Mouse (Mus musculus): ENCODE data around the gene Rhbdd3. TPM values are rescaled to one million over a fixed set of nuclear protein-coding genes. Genes with fewer than 3 reads are reported as not detected.

Rhbdd3 gene
- polyA plus RNA-seq, 2 experiments from 2014 or later: 2.7 to 3.7 TPM

- ATAC-seq: no peak
Measured at GRCm38 (mm10) chr11:5129035-5129480, 30.3 kb downstream of the Rhbdd3 start.

GRCm38 (mm10) chr11:5130111-5130665, 31.5 kb downstream of the Rhbdd3 start:
- no peak for ATAC-seq

GRCm38 (mm10) chr11:5132751-5133150, 34.0 kb downstream of the Rhbdd3 start:
- ATAC-seq: no peak

GRCm38 (mm10) chr11:5135914-5136313, 37.2 kb downstream of the Rhbdd3 start:
- no peak for ATAC-seq

- ATAC-seq: no peak
Measured at GRCm38 (mm10) chr11:5138642-5139041, 39.9 kb downstream of the Rhbdd3 start.

- no peak for ATAC-seq
Measured at GRCm38 (mm10) chr11:5139372-5139771, 40.6 kb downstream of the Rhbdd3 start.

GRCm38 (mm10) chr11:5140619-5141018, 41.9 kb downstream of the Rhbdd3 start:
- ATAC-seq: no peak

GRCm38 (mm10) chr11:5141252-5141651, 42.5 kb downstream of the Rhbdd3 start:
- ATAC-seq: no peak

- ATAC-seq: no peak
Measured at GRCm38 (mm10) chr11:5141965-5142364, 43.2 kb downstream of the Rhbdd3 start.

GRCm38 (mm10) chr11:5145600-5145999, 46.9 kb downstream of the Rhbdd3 start:
- ATAC-seq: no peak

- no peak for ATAC-seq
Measured at GRCm38 (mm10) chr11:5149249-5149648, 50.5 kb downstream of the Rhbdd3 start.

- ATAC-seq: no peak
Measured at GRCm38 (mm10) chr11:5149955-5150354, 51.2 kb downstream of the Rhbdd3 start.

GRCm38 (mm10) chr11:5150416-5151246, 51.9 kb downstream of the Rhbdd3 start:
- no peak for ATAC-seq

GRCm38 (mm10) chr11:5151247-5151630, 52.5 kb downstream of the Rhbdd3 start:
- ATAC-seq: no peak

GRCm38 (mm10) chr11:5151680-5152337, 53.1 kb downstream of the Rhbdd3 start, which contains the start of gene Emid1:
TSS of gene Emid1 (minus strand) at chr11:5152257.
- ATAC-seq: peak; percentile 58

- no peak for ATAC-seq
Measured at GRCm38 (mm10) chr11:5154961-5155805, 56.5 kb downstream of the Rhbdd3 start.

Other genes with a start within 250 kb of the Rhbdd3 start
- 10 to 100 TPM; 19.2 to 24.2 TPM for gene Nf2, start 249.4 kb upstream of the Rhbdd3 start, polyA plus RNA-seq (2017; shearing (Covaris generic))
- gene Nipsnap1, start 225.0 kb upstream of the Rhbdd3 start, polyA plus RNA-seq (2017; shearing (Covaris generic)): 10 to 100 TPM; 50.0 to 62.7 TPM
- 10 to 100 TPM; 38.7 to 48.5 TPM for gene Thoc5, start 203.6 kb upstream of the Rhbdd3 start, polyA plus RNA-seq (2017; shearing (Covaris generic))
- gene Nefh, start 150.9 kb upstream of the Rhbdd3 start, polyA plus RNA-seq (2017; shearing (Covaris generic)): 1 to 10 TPM; 6.6 to 6.9 TPM
- gene Ap1b1, start 112.1 kb upstream of the Rhbdd3 start, polyA plus RNA-seq (2017; shearing (Covaris generic)): 10 to 100 TPM; 43.6 to 77.5 TPM
- not detected for gene Rasl10a, start 40.8 kb upstream of the Rhbdd3 start, polyA plus RNA-seq (2017; shearing (Covaris generic))
- gene Gas2l1, start 33.6 kb upstream of the Rhbdd3 start, polyA plus RNA-seq (2017; shearing (Covaris generic)): under 1 TPM; 0.35 to 0.71 TPM
- gene Ewsr1, start 340 bp downstream of the Rhbdd3 start, polyA plus RNA-seq (2017; shearing (Covaris generic)): 100 to 1,000 TPM; 160 to 163 TPM
- gene Emid1, start 53.3 kb downstream of the Rhbdd3 start, polyA plus RNA-seq (2017; shearing (Covaris generic)): under 1 TPM in 1 of 2 experiments, not detected in 1; 0.22 TPM
- gene Kremen1, start 162.6 kb downstream of the Rhbdd3 start, polyA plus RNA-seq (2017; shearing (Covaris generic)): 1 to 10 TPM; 3.4 to 4.3 TPM